Mouse (Mus musculus): ENCODE measurements around the gene Mavs. TPM values are rescaled to one million over a fixed set of nuclear protein-coding genes. Genes with fewer than 3 reads are reported as not detected.

The Mavs gene
- polyA plus RNA-seq, 1 experiment from 2014 or later: 30.2 TPM

GRCm38 (mm10) chr2:131253681-131254328 lies 19.9 kb downstream of the Mavs start:
- Histone ChIP-seq H3K36me3 (peaks cover 8% of the 10 kb centered on the region; the same call in 1 of the 2 replicates), H3K27me3 (no peaks in the 10 kb centered on the region), H3K4me1 (peaks cover 16% of the 10 kb centered on the region), H3K9me3 (replicated peaks) (no peaks in the 10 kb centered on the region), H3K27ac (peak overlapping the region; percentile 82), H3K9ac (no peak overlapping the region), H3K4me3 (replicated peaks) (no peak overlapping the region), H3K4me2 (peak overlapping the region; percentile 41)
- ATAC-seq (replicated peaks; ENCODE audit: low FRiP score): peak; percentile 89
- WGBS: 14% methylated on average over 7 of the region's 7 CpGs

DNA sequence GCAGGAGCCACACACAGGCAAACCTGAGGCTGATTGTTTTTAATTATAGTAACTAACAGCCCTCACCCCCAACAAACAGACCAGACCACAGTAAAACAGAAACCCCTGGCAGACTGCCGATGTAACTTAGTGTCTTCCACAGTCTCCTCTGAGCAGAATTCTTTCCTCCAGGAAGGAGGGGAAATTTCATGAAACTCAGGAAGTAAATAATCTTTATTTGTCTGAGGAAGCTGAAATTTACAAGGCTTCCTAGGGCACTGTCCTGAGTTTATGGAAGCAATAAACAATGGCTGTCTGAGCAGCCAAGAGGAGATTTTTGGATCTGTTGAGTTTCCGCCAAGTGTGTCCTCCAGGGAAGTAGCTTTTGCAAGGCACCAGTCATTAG lies 20.5 kb downstream of the Mavs start:
- ATAC-seq (replicated peaks; ENCODE audit: low FRiP score): peak; percentile 57; the same call in 1 of the 2 replicates
- 38% methylated on average over 2 of the region's 2 CpGs for WGBS
- Histone ChIP-seq H3K27me3 (no peaks in the 10 kb centered on the region), H3K9ac (no peak overlapping the region), H3K36me3 (peaks cover 3% of the 10 kb centered on the region; the same call in 1 of the 2 replicates), H3K27ac (peak overlapping the region; percentile 82), H3K4me3 (replicated peaks) (no peak overlapping the region), H3K9me3 (replicated peaks) (no peaks in the 10 kb centered on the region), H3K4me2 (peak overlapping the region; percentile 41), H3K4me1 (peaks cover 16% of the 10 kb centered on the region)

- Histone ChIP-seq H3K36me3 (no peaks in the 10 kb centered on the region), H3K4me1 (peaks cover 18% of the 10 kb centered on the region), H3K4me3 (replicated peaks) (no peak overlapping the region), H3K27ac (no peak overlapping the region), H3K27me3 (no peaks in the 10 kb centered on the region), H3K9ac (no peak overlapping the region), H3K4me2 (no peak overlapping the region), H3K9me3 (replicated peaks) (no peaks in the 10 kb centered on the region)
- no peak for ATAC-seq (replicated peaks; ENCODE audit: low FRiP score)
- 71% methylated on average over 3 of the region's 3 CpGs for WGBS
These were observed 21.9 kb downstream of the Mavs start for GRCm38 (mm10) chr2:131255738-131256137.

DNA sequence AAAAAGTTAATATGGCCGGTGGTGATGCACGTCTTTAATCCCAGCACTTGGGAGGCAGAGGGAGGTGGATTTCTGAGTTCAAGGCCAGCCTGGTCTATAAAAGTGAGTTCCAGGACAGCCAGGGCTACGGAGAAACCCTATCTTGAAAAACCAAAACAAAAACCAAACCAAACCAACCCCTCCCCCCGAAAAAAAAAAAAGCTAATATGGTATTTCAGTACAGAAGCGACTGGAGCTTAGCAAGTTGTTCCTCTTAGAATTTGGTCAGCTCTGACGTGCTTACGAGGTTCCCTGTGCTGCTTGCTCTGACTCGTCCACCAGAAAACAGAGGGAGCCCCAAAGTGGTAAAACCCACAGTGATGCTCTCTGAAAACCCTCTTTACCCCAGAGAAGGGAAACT lies 24.8 kb downstream of the Mavs start:
- H3K9me3 ChIP-seq (replicated peaks): no peaks in the 10 kb centered on the region
- ATAC-seq (replicated peaks; ENCODE audit: low FRiP score): no peak

GRCm38 (mm10) chr2:131260544-131261307 lies 26.9 kb downstream of the Mavs start:
- WGBS: 62% methylated on average over 9 of the region's 9 CpGs
- Histone ChIP-seq H3K27me3 (no peaks in the 10 kb centered on the region), H3K4me1 (peaks cover 30% of the 10 kb centered on the region), H3K9me3 (replicated peaks) (no peaks in the 10 kb centered on the region), H3K9ac (no peak overlapping the region), H3K36me3 (no peaks in the 10 kb centered on the region), H3K4me3 (replicated peaks) (no peak overlapping the region), H3K27ac (0 out of 2 replicates have a peak overlapping the region, but pooled peaks have one; percentile 99), H3K4me2 (peak overlapping the region; percentile 78; the same call in 1 of the 2 replicates)
- no peak for ATAC-seq (replicated peaks; ENCODE audit: low FRiP score)

More for the DNA sequence above, 24.8 kb downstream of the Mavs start:
- H3K36me3 ChIP-seq: no peaks in the 10 kb centered on the region
- no peak overlapping the region for H3K9ac ChIP-seq
- H3K4me3 ChIP-seq (replicated peaks): no peak overlapping the region
- H3K4me1 ChIP-seq: peaks cover 15% of the 10 kb centered on the region
- H3K27me3 ChIP-seq: no peaks in the 10 kb centered on the region
- H3K4me2 ChIP-seq: no peak overlapping the region
- no peak overlapping the region for H3K27ac ChIP-seq
- WGBS: 76% methylated on average over 8 of the region's 8 CpGs

DNA sequence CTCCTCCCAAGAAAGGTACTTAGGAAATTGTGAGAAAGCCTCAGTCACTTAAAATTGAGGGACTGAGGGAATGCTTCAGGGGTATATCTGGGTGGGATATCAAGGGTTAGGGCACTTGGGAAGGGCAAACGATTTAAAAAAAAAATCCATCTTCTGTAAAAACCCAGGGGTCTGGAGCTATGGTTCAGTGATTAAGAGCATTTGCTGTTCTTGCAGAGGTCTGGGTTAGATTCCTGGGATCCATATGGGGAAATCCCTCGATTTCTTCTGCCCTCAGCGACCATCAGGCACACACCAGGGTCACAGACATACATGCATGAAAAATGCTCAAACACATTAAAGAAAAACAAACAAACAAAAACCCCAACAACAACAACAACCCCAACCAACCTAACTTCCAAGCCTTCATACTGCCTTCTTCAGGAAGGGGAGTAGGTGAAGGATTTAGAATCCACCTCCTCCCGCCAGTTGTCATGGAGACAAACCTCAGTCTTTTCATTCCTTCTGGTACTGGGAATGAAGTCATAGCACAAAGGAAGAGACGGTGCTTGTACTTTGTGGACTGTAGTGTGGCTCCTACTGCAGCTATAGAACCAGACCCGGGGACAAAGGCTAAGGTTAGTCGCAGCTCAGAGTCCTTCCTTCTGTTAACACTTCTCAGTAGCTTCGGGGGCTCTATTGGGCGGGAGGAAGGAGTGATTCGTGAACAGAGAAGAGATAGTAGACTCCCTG lies 27.8 kb downstream of the Mavs start:
- peak overlapping the region; percentile 96 for H3K9ac ChIP-seq
- peak overlapping the region; percentile 78 for H3K4me2 ChIP-seq
- no peaks in the 10 kb centered on the region for H3K9me3 ChIP-seq (replicated peaks)
- ATAC-seq (replicated peaks; ENCODE audit: low FRiP score): peak; percentile 82
- H3K27ac ChIP-seq: peak overlapping the region; percentile 99
- H3K4me3 ChIP-seq (replicated peaks): peak overlapping the region; percentile 80
- peaks cover 30% of the 10 kb centered on the region for H3K4me1 ChIP-seq
- no peaks in the 10 kb centered on the region for H3K27me3 ChIP-seq
- under 1% methylated on average over 10 of the region's 10 CpGs for WGBS
- H3K36me3 ChIP-seq: no peaks in the 10 kb centered on the region

DNA sequence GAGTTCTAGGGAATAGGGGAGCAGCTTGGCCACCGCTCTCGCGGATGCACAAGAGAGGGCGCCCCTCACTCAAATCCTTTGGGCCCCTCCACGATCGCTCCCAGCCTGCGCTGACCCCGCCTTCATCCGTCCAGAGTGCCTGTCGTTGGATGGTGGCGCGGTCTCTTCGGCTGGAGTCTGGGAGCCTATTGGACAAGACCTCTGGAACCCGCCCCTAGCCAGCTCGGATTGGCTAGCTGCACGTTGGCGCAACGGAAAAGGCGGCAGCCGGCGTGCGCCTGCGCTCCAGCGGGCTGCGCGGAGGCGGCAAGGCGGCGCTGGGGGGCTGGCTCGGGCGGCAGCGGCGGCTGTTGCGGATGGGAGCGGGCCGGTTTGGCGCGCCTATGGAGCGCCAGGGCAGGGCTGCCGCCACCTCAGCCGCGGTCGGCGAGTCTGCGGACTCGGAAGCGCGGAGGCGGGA lies 28.4 kb downstream of the Mavs start, which contains the start of gene Pank2:
TSS of gene Pank2 (plus strand) at position 283 of the 460 bp plus-strand sequence.
- under 1% methylated on average over 48 of the region's 49 CpGs for WGBS
- Histone ChIP-seq H3K27ac (peak within 1 kb of the TSS; percentile 99), H3K36me3 (no peaks in the 10 kb centered on the region), H3K9me3 (replicated peaks) (no peaks in the 10 kb centered on the region), H3K27me3 (no peaks in the 10 kb centered on the region), H3K9ac (peak within 1 kb of the TSS; percentile 96), H3K4me2 (peak within 1 kb of the TSS; percentile 78), H3K4me1 (peaks cover 32% of the 10 kb centered on the region), H3K4me3 (replicated peaks) (peak within 1 kb of the TSS; percentile 80)
- ATAC-seq (replicated peaks; ENCODE audit: low FRiP score): peak; percentile 100

DNA sequence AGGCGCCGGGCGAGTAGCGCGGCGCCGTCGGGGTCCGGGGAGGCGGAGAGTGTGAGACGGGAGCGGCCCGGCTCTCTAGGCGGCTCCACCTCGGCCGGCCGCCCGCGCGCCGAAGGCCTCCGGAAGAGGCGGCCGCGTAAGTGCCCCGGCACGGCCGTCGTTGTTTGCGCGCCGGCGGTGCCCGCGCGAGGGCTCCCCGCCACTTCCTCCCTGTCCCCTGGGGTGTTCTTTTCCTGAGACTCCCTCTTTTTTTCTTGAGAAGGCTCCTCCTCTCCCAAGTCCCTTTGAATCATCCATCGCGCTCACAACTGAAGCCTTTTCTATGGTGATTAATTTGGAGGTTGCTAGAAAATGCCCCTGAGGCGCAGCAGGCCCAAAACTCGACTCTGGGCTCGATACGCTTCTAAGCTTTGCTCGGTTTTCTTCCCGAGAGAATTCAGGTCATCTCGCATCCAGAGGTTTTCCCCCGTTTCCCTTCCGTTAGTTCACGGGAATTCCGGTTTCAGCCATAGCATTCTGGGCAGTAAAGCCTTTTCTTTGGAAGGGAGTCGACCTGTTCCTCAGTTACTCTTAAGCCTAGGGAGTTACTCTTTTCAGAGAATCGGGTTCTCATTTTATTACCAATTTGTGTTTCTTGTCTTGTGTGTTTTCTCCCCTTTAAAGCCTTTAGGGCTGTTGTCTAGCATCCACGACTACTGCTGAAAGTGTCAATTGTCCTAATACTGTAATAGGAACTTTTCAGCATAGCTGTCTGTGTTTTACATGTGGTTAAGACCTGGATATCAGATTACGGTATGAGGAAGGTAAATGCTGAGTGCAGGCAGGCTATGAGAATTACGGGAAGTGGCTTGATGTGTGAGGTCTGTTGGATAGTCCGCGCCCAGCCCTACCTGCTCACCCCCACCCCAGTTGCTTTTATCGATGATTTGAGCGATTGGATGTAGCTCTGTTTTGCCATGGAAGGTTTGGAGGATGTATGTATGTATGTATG lies 29.1 kb downstream of the Mavs start:
- Histone ChIP-seq H3K4me1 (peaks cover 35% of the 10 kb centered on the region), H3K9me3 (replicated peaks) (no peaks in the 10 kb centered on the region), H3K36me3 (no peaks in the 10 kb centered on the region), H3K27me3 (no peaks in the 10 kb centered on the region), H3K4me3 (replicated peaks) (peak overlapping the region; percentile 80), H3K4me2 (peak overlapping the region; percentile 78), H3K9ac (peak overlapping the region; percentile 96), H3K27ac (peak overlapping the region; percentile 99)
- peak; percentile 84 for ATAC-seq (replicated peaks; ENCODE audit: low FRiP score)
- 1% methylated on average over 52 of the region's 59 CpGs for WGBS

- no peak for ATAC-seq (replicated peaks; ENCODE audit: low FRiP score)
- H3K4me3 ChIP-seq (replicated peaks): peak overlapping the region; percentile 80
- WGBS: 65% methylated on average over 6 of the region's 6 CpGs
- no peak overlapping the region for H3K9ac ChIP-seq
- peaks cover 35% of the 10 kb centered on the region for H3K4me1 ChIP-seq
- H3K36me3 ChIP-seq: no peaks in the 10 kb centered on the region
- peak overlapping the region; percentile 78 for H3K4me2 ChIP-seq
- no peaks in the 10 kb centered on the region for H3K9me3 ChIP-seq (replicated peaks)
- H3K27ac ChIP-seq: no peak overlapping the region
- no peaks in the 10 kb centered on the region for H3K27me3 ChIP-seq
These were observed 30.2 kb downstream of the Mavs start for GRCm38 (mm10) chr2:131264027-131264426.

- no peak overlapping the region for H3K9ac ChIP-seq
- no peaks in the 10 kb centered on the region for H3K9me3 ChIP-seq (replicated peaks)
- H3K4me3 ChIP-seq (replicated peaks): no peak overlapping the region
- no peak for ATAC-seq (replicated peaks; ENCODE audit: low FRiP score)
- H3K4me2 ChIP-seq: no peak overlapping the region
- no peaks in the 10 kb centered on the region for H3K36me3 ChIP-seq
- WGBS: 76% methylated on average over 2 of the region's 2 CpGs
- H3K27me3 ChIP-seq: no peaks in the 10 kb centered on the region
- peaks cover 35% of the 10 kb centered on the region for H3K4me1 ChIP-seq
- no peak overlapping the region for H3K27ac ChIP-seq
These were observed 31.2 kb downstream of the Mavs start for GRCm38 (mm10) chr2:131265056-131265455.

DNA sequence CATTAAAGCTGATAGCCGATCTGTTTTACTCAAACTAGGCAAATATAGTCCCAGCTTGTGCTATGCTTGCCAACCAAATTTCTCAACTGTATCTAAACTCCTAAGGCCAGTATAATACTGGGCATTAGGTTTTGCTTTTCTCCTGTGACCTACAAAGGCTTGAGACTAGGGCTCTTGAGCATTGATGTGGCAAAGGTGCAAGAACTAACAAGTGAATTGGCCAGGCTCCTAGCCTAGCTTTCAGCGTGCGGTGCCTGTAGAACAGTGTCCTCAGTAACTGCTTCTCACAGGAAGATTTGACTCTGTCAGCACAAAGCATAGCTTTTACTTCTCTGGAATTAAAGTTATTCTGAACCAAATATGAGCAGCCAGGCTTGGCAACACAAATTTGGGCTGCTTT lies 41.6 kb downstream of the Mavs start:
- H3K4me2 ChIP-seq: no peak overlapping the region
- no peak overlapping the region for H3K27ac ChIP-seq
- no peak overlapping the region for H3K9ac ChIP-seq
- peaks cover 67% of the 10 kb centered on the region for H3K36me3 ChIP-seq
- no peak overlapping the region for H3K4me3 ChIP-seq (replicated peaks)
- no peaks in the 10 kb centered on the region for H3K9me3 ChIP-seq (replicated peaks)
- no peaks in the 10 kb centered on the region for H3K27me3 ChIP-seq
- WGBS: 96% methylated on average over 3 of the region's 3 CpGs
- no peak for ATAC-seq (replicated peaks; ENCODE audit: low FRiP score)
- no peaks in the 10 kb centered on the region for H3K4me1 ChIP-seq

Data from kidney, embryonic 15.5 days (tissue).